Mouse (Mus musculus) CD4-positive, CD25-positive, alpha-beta regulatory T cell (primary cell): ENCODE measurements around the gene Elane. TPM values are rescaled to one million over a fixed set of nuclear protein-coding genes. Genes with fewer than 3 reads are reported as not detected.

ENCODE experiments used
- polyA plus RNA-seq: library from polyadenylated mRNA; unstranded; fragments of 100-300 nt; shearing (Covaris generic); gene quantifications from one replicate; pipeline ENCODE4 v1.2.1, GENCODE M21; 2017

The Elane gene
- polyA plus RNA-seq = not detected

DNA sequence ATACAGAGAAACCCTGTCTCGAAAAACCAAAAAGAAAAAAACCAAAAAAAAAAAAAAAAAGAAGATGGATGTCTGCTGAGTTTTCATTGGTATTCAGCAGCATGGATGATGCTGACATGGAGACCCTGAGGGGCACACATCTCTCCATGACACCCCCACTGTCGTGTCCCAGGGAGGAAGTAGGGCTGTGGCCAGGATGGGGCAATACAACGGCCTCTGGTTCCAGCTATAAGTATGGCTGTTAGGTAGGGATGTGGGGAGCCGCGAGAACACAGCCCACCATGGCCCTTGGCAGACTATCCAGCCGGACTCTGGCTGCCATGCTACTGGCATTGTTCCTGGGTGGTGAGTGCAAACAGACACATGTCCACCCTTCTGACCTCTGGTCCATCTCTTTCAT is at the start of gene Elane:
Elane (plus strand) TSS at position 194 of the 400 bp plus-strand sequence.

DNA sequence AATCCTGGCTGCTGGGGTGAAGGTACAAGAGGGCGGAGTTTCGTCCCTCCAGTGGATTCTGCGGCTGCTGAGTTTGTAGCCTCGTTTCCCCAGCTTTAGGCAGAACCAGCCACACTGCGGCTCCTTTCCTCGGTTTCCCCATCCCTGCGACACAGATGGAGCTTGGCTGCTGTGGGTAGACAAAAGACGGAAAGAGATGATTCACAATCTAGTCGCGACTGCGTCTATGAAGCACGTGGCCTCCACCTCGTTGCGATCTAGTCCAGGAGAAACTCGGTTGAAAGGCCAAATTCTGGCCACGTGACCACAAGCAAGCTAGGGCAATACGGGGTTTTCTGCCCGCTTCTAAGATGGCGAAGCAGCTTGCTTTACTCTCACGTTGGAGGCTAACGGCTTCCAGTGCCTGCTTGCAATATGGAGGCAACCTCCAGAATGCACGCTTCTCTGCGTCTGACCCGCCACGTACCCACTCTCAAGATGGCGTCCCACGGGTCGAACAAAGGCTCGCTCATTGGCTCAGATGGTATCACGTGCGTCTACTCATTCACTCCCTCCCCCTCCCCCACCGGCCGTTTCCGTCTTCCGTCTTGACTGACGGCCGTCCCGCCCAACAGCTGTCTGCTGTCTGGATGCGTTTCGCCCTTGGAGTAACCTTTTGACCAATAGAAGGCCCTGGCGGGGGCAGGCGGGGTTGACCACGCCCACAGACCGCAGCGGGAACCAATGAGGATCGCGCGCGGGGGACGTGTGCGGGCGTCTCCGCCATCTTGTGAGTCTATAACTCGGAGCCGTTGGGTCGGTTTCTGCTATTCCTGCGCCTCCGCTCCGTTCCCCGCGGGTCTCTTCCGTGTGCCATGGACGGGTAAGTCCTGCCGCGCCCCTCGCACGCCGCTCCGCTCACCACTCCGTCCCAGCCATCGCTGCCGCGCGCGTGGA is 31.9 kb upstream of the Elane start, which contains the start of gene Ptbp1:
Ptbp1 (plus strand) TSS at position 568 of the 936 bp plus-strand sequence.

DNA sequence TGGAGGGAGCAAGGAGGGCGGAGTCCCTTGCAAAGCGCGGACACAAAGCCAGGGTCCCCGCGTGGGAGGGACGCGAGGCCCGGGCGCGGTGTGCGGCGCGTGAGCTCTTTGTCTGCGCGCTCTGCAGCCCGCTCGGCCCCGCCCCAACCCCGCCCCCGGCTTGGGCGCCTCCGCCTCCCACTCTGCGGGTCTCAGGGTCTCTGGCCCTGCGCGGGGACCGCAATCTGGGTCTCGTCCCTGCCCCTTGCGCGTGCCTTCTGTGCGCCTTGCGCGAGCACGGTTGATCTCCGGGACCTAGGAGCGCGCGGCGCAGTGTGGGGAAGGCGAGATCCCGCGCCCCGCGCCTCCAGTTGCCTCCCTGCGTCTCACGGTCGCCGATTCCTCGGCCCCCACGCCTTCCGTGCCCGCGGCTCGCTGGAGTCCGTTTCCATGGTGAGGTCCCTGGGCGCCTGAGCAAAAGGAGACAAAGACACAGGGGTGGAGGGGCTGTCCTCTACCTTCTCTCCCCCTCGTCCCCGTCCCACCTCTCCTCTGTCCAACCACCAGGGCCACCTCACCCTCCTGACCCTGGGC is 11.7 kb upstream of the Elane start, which contains the start of the genes Prtn3 and Plppr3:
Prtn3 (plus strand) TSS at position 187 of the 573 bp plus-strand sequence.
Plppr3 (minus strand) TSS at position 345 of the 573 bp plus-strand sequence.

DNA sequence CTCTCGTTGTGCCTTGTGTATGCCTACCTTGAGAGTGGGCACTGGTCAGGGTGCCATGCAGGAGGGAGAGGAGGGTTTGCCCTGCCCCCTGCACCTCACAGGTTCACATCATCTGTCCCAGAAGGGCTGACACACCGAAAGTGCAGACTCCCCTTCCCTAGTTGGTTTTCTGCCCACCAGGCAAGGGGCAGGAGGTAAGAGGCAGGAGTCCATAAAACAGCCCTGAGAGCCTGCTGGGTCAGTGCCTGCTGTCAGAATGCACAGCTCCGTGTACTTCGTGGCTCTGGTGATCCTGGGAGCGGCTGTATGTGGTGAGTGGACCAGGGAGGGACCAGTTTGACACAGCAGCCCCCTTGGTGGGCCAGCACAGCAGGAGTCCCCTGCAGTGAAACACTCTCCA is 4.6 kb downstream of the Elane start, which contains the start of gene Cfd:
Cfd (plus strand) TSS at position 184 of the 400 bp plus-strand sequence.

DNA sequence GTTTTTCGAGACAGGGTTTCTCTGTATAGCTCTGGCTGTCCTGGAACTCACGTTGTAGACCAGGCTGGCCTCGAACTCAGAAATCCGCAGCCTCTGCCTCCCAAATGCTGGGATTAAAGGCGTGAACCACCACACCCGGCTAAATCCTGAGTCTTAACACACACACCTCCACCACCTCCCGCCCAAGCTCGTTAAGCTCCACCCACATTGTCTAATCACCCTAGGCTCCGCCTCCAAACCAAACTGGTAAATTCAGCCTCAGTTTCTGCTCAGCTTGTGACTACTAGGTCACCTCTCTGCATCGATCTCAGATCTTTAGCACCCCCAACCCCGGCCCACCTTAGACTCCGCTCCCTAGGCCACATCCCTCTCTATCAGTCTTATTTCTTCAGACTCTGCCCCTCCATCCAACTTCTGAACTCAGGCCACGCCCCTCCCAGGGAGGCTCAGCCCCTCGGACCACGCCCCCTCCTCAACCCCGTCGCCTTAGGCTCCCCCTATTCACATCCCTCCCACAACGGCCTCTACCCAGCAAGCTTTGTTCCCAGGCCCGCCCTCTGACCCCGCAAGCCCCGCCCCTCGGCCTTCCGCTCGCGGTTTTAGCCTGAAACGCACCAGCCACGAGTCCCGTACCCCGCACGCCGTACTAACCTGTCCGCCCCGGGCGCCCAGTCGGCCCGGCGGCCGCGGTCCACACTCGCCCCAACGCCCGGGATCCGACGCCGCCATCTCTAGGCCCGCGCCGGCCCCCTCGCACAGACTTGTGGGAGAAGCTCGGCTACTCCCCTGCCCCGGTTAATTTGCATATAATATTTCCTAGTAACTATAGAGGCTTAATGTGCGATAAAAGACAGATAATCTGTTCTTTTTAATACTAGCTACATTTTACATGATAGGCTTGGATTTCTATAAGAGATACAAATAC is 22.4 kb downstream of the Elane start, which contains the start of gene Med16:
Med16 (minus strand) TSS at position 757 of the 925 bp plus-strand sequence.

DNA sequence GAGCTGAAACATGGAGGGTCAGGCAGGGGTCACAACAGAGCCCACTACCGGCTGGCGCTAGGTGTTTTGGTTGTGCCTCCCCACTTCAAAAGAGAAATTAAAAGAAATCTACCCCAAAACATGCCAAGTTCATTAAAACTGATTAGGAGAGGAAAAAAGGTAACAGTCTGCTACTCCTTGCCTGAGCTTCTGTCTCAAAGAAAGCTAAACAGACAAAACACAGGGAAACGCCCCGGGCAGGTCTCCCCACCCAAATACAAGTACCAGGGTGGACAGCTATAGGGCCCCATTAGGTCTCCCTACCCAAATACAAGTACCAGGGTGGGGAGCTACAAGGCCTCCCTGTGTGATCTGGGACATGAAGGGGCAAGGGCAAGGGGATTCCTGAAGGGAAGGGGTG is 24.5 kb downstream of the Elane start, which contains the start of gene Gm26602:
Gm26602 (plus strand) TSS at position 301 of the 400 bp plus-strand sequence.

DNA sequence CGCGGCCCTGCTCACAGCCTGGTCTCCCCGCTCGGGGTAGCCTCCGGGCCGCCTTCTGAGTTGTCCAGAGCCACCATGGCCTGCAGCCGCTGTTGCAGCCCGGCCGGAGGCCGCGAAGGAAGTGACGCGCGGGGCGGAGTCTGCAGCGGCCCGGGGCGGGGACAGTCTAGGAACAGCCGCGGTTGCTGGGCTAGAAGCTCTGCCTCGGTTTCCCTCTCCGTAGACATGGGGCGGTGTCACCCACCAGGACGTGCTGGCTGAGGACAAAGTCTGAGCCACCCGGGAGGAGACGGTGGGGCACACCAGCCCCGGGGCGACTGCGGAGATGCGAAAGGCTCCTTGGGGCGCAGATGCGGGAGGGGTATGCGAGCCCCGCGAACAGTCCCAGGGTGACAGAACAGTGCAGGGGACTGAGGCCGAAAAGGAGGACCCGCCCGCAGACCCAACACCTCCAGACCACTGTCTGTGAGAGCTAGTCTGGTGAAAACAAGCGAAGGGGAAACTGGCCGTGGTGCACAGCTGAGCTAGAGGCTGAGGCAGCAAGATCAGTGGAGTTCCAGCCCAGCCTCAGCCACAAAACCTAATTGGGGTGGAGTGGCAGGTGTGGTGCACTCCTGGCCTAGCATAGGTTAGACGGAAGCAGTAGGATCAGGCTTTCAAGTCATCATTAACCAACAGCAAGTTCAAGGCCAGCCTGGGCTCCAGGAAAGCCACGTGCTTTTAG is 30.9 kb downstream of the Elane start, which contains the start of gene Kiss1r:
Kiss1r (plus strand) TSS at position 164 of the 724 bp plus-strand sequence.

DNA sequence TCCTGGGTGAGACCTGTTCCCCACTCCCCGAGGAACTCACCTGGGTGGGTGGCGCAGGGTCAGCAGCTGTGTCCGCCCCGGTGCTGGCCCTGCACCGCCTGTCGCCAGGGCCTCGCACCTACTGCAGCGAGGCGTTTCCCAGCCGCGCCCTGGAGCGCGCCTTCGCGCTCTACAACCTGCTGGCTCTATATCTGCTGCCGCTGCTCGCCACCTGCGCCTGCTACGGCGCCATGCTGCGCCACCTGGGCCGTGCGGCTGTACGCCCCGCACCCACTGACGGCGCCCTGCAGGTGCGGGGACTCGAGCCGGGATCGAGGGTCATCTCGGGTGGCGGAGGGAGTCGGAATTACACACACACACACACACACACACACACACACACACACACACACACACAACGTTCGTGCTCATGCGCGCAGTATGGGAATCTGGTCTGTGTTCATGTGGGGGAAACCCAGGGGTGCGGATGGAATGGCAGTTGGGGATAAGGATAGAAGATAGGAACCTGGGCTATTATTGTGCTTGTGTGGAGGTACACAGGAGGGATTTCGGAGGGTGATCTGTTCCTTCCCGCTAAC is 35.0 kb downstream of the Elane start, which contains the start of gene R3hdm4:
R3hdm4 (minus strand) TSS at position 251 of the 578 bp plus-strand sequence.

DNA sequence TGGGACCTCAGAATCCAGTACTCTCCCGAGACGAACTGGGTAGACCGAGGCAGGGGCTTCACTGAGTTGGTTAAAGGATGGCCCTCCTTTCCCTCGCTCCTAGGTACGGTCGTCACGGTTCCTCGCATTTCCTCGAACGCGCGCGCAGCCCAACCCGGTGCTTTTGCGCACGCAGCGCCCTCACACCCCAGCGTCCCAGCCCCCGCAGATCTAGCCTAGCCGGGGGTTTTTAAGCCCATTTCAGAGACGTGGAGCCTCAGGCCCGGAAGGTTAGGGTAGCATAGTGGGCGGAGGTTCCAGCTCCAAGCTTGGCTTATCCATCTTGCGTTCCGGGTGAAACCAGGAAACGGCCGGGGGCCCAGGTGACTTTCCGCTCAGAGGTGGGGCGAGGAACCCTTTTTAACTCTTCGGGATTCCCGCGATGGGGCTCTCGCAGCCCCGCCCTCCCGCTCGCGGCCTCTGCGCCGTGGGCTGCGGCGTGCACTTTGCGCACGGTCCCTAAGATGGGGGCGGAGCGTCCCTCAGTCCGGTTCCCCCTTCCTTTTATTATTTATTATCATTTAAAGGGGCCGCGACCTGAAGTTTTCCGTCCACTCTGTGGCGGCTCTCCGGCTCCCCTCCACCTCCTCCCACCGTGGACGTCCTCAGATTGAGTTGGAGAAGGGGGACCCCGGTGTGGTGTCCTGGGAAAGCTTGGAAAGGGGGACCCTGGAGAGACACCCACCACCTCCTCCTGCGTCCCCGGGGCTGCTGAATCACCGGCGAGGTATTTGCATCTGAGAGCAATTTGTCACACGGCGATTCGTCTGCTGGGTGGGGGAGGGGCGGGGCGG is 40.7 kb downstream of the Elane start, which contains the start of gene Arid3a:
Arid3a (plus strand) TSS at position 553 of the 833 bp plus-strand sequence.

Other genes starting within 250 kb of the Elane start
- gene Shc2, start 248.3 kb upstream of the Elane start, polyA plus RNA-seq = not detected
- not detected for gene Odf3l2, start 240.5 kb upstream of the Elane start, polyA plus RNA-seq
- not detected for gene Madcam1, start 221.7 kb upstream of the Elane start, polyA plus RNA-seq
- 53.8 TPM for gene Tpgs1, start 216.9 kb upstream of the Elane start, polyA plus RNA-seq
- 90.7 TPM for gene Cdc34, start 204.1 kb upstream of the Elane start, polyA plus RNA-seq
- 0.91 TPM for gene Gzmm, start 197.2 kb upstream of the Elane start, polyA plus RNA-seq
- 261 TPM for gene Bsg, start 181.8 kb upstream of the Elane start, polyA plus RNA-seq
- 0.14 TPM for gene Hcn2, start 169.6 kb upstream of the Elane start, polyA plus RNA-seq
- 55.8 TPM for gene Polrmt, start 139.7 kb upstream of the Elane start, polyA plus RNA-seq
- 0.45 TPM for gene Fgf22, start 131.2 kb upstream of the Elane start, polyA plus RNA-seq
- gene Rnf126, start 119.3 kb upstream of the Elane start, polyA plus RNA-seq = 61.1 TPM
- gene Fstl3, start 109.0 kb upstream of the Elane start, polyA plus RNA-seq = 0.29 TPM
- not detected for gene Prss57, start 95.3 kb upstream of the Elane start, polyA plus RNA-seq
- gene Palm, start 92.7 kb upstream of the Elane start, polyA plus RNA-seq = 1.6 TPM
- not detected for gene Misp, start 65.3 kb upstream of the Elane start, polyA plus RNA-seq
- 318 TPM for gene Ptbp1, start 31.8 kb upstream of the Elane start, polyA plus RNA-seq
- not detected for gene Prtn3, start 11.8 kb upstream of the Elane start, polyA plus RNA-seq
- gene Plppr3, start 11.6 kb upstream of the Elane start, polyA plus RNA-seq = 4.5 TPM
- not detected for gene Cfd, start 4.6 kb downstream of the Elane start, polyA plus RNA-seq
- 40.9 TPM for gene Med16, start 22.7 kb downstream of the Elane start, polyA plus RNA-seq
- gene Gm26602, start 24.6 kb downstream of the Elane start, polyA plus RNA-seq = 23.3 TPM
- 0.50 TPM for gene Kiss1r, start 30.7 kb downstream of the Elane start, polyA plus RNA-seq
- gene R3hdm4, start 35.0 kb downstream of the Elane start, polyA plus RNA-seq = 193 TPM
- 9.6 TPM for gene Arid3a, start 40.8 kb downstream of the Elane start, polyA plus RNA-seq
- 73.4 TPM for gene Wdr18, start 73.9 kb downstream of the Elane start, polyA plus RNA-seq
- gene Grin3b, start 84.5 kb downstream of the Elane start, polyA plus RNA-seq = not detected
- gene Tmem259, start 98.1 kb downstream of the Elane start, polyA plus RNA-seq = 32.9 TPM
- 937 TPM for gene Cnn2, start 102.3 kb downstream of the Elane start, polyA plus RNA-seq
- gene Abca7, start 110.2 kb downstream of the Elane start, polyA plus RNA-seq = 60.9 TPM
- 916 TPM for gene Arhgap45, start 130.4 kb downstream of the Elane start, polyA plus RNA-seq
- 195 TPM for gene Polr2e, start 153.5 kb downstream of the Elane start, polyA plus RNA-seq
- gene Gpx4, start 160.9 kb downstream of the Elane start, polyA plus RNA-seq = 441 TPM
- 59.4 TPM for gene Sbno2, start 219.3 kb downstream of the Elane start, polyA plus RNA-seq
- gene Stk11, start 229.6 kb downstream of the Elane start, polyA plus RNA-seq = 47.2 TPM